Mouse (Mus musculus): Measurements from ENCODE around the gene Daw1.

The Daw1 gene

GRCm38 (mm10) chr1:83187154-83187553, 27.6 kb downstream of the Daw1 start:
- DNase-seq (ENCODE audit: low read depth), result peak; percentile 51

DNA sequence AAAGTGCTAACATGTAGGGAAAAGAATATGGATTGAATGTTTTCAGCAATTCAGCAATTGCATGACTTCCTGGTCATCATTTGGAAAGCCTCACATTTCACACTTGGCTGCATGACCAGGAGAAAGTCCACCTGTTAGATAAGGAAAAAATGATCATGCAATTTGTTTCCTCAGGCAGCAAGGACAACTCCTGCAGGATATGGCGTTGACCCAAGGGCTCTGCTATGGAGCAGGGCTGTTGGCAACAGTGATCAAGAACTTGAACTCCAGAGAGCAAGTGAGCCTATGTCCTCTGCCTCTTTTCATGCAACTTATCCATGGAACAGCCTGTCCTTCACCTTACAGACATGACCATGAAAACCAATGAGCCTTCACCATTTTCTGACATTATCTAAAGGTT, 50.4 kb downstream of the Daw1 start:
- DNase-seq (ENCODE audit: low read depth), result no peak

DNA sequence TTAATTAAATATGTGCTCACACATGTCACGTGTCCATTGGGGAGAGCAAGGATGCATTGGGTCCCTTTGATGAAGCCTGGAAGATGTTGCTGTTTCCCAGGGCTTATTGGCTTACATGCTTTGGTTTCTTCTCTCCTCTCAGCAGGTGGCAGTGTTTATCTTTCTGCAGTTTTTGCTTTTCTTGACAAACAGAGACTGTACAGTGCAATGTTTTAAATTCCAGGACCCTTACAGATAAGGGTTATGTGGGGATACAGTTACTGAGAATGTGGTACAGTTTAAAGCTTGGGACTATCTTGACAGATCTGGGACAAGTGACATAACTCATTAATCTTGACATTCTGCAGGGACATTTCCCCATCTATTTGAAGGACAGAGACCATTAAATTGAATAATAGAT, 58.7 kb downstream of the Daw1 start:
- no peak for DNase-seq (ENCODE audit: low read depth)

GRCm38 (mm10) chr1:83223072-83223471, 63.5 kb downstream of the Daw1 start:
- no peak for DNase-seq (ENCODE audit: low read depth)

GRCm38 (mm10) chr1:83224423-83224960, 64.9 kb downstream of the Daw1 start:
- DNase-seq (ENCODE audit: low read depth), result no peak

DNA sequence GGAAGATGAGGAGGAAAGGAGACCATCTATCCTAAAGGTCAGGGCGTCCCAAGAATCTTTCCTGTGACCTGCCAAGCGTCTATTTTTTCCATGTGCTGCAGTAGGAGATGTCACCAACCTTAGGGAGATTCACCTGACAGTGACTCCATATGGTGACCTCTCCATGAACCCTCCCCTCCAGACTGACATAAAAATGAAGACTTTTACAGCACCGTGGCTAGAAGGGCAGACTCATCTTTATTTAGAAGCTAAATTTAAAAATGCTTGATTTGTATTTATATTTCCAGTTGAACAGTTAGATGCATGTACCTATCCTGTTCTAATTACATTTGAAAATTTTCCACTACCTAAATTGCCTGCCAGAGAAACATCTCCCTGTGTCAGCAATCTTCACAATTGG, 68.4 kb downstream of the Daw1 start:
- no peak for DNase-seq (ENCODE audit: low read depth)

DNA sequence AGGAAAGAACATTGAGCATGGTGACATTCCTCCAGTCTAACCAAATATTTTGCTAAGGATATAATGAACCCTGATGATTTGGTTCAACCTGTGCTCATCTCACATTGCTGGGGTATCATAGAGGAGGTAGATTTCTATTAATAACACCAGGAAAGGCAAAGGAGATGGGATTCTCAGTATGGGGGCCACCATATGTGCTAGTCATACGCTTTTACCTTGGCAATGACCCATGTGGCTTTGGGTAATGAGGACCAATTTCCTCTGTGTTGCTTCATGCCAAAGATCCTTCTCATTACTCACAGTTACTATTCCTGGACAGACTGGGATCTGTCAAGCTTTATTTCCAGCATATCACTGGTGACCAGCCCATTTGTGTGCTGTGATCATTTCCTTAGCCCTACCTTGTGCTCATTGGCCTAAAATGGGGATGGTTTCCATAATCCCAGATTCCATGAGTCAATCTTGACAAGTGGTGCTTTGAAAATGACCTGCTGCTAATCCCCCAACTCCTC, 88.7 kb downstream of the Daw1 start:
- no peak for DNase-seq (ENCODE audit: low read depth)

- DNase-seq (ENCODE audit: low read depth), result no peak
Observed at GRCm38 (mm10) chr1:83251746-83252145, 92.2 kb downstream of the Daw1 start.
